Mouse (Mus musculus): ENCODE measurements at regions not wholly inside any gene's neighbourhood (a gene's known extent, or its start where the extent isn't known, plus 50 kb on each side); places are given as distances from the start of the nearest gene placed in this dataset.
A peak's percentile ranks its signal among the peaks of the same experiment; 100 is the strongest.

DNA sequence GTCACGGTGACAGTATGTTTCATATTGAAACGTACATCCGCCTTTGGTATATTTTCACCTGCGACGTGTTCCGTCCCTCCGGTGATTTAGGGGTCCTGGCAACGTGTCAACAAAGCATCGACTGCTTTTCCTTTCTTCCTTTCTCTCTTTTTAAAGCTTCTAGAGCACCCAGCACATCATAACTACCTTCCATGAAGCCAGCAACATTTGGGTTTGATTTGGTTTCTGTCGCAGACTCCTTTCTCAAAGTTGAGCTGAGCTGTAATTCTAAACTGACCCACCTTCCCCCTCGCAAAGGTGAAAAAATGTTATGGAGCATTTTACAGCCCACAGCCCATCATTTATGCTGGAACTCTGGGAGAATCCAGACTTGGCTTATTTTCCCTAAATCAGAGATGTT, 1605.4 kb upstream of the Gulo start:
- Histone ChIP-seq H3K9ac (replicated peaks; ENCODE audit: low read length, poor library complexity, severe bottlenecking) (no peak overlapping the region), H3K4me1 (ENCODE audit: insufficient read depth, low read length) (no peaks in the 10 kb centered on the region), H3K4me2 (ENCODE audit: low read depth, low read length, poor library complexity, severe bottlenecking) (no peak overlapping the region), H3K36me3 (ENCODE audit: insufficient read depth, low read length) (no peaks in the 10 kb centered on the region), H3K27me3 (ENCODE audit: insufficient read depth, low read length) (peaks cover 2% of the 10 kb centered on the region; the same call in 1 of the 2 replicates), H3K4me3 (ENCODE audit: low read depth, low read length) (no peak overlapping the region), H3K27ac (ENCODE audit: low read depth, low read length) (no peak overlapping the region), H3K9me3 (ENCODE audit: low read length) (no peaks in the 10 kb centered on the region)
- ATAC-seq (ENCODE audit: low FRiP score), result no peak
- no peak for DNase-seq (ENCODE audit: low spot score)
- WGBS, result 89% methylated on average over 11 of the region's 11 CpGs
- no peak for TF ChIP-seq CTCF (IDR thresholded peaks at IDR 0.05)

DNA sequence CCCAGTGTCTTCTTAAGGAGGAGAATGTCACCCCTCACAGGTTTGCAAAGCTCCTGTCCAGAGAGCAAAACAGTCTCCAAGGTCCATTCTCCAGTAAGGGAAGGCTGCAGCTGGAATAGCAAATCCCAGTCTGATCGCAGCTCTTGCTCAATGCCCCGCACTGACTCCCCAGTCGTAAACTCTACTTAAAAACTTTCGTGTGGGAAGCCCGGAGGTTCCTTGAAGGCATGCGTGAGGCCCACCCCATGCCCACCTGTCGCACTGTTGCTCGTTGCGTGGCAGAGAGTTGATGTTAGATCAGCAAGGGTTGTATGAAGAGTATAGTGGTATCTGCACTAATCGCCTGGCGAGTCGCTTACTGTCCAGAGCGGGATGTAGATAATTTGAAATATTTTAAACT, 1604.7 kb upstream of the Gulo start:
- ATAC-seq (ENCODE audit: low FRiP score), result no peak

DNA sequence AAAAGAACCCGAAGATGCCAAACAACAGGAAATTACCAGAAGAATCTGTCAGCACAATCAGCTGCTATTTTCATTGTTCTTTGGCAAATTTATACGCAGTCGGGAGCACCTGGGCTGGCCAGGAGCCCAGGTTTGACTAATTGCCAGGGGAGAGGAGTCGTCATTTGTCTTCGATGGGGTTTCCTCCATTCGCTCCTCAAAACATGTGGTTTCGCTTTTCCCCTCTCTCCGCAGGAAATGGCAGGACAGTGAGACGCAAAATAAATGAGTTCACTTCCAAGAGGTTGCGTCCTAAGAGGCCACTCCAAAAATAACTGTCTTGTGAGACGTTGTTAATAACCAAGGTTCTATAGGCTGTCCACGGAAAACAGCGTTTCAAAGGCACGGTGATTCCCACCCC, 1604.2 kb upstream of the Gulo start:
- Histone ChIP-seq H3K27ac (ENCODE audit: low read depth, low read length) (no peak overlapping the region), H3K4me2 (ENCODE audit: low read depth, low read length, poor library complexity, severe bottlenecking) (no peak overlapping the region), H3K9me3 (ENCODE audit: low read length) (no peaks in the 10 kb centered on the region), H3K27me3 (ENCODE audit: insufficient read depth, low read length) (peaks cover 2% of the 10 kb centered on the region; the same call in 1 of the 2 replicates), H3K36me3 (ENCODE audit: insufficient read depth, low read length) (no peaks in the 10 kb centered on the region), H3K4me1 (ENCODE audit: insufficient read depth, low read length) (no peaks in the 10 kb centered on the region; the same call in 1 of the 2 replicates), H3K9ac (replicated peaks; ENCODE audit: low read length, poor library complexity, severe bottlenecking) (no peak overlapping the region), H3K4me3 (ENCODE audit: low read depth, low read length) (no peak overlapping the region)
- no peak for ATAC-seq (ENCODE audit: low FRiP score)
- 63% methylated on average over 14 of the region's 14 CpGs for WGBS
- no peak for TF ChIP-seq CTCF (IDR thresholded peaks at IDR 0.05)
- DNase-seq (ENCODE audit: low spot score), result peak; percentile 13

More for the DNA sequence above, 1604.7 kb upstream of the Gulo start:
- H3K36me3 ChIP-seq (ENCODE audit: insufficient read depth, low read length), result no peaks in the 10 kb centered on the region
- no peak overlapping the region for H3K27ac ChIP-seq (ENCODE audit: low read depth, low read length)
- H3K4me3 ChIP-seq (ENCODE audit: low read depth, low read length), result no peak overlapping the region
- H3K27me3 ChIP-seq (ENCODE audit: insufficient read depth, low read length), result peaks cover 2% of the 10 kb centered on the region; the same call in 1 of the 2 replicates
- H3K4me2 ChIP-seq (ENCODE audit: low read depth, low read length, poor library complexity, severe bottlenecking), result no peak overlapping the region
- 84% methylated on average over 13 of the region's 13 CpGs for WGBS
- no peak for DNase-seq (ENCODE audit: low spot score)
- no peak overlapping the region for H3K9ac ChIP-seq (replicated peaks; ENCODE audit: low read length, poor library complexity, severe bottlenecking)
- no peaks in the 10 kb centered on the region for H3K9me3 ChIP-seq (ENCODE audit: low read length)
- no peaks in the 10 kb centered on the region for H3K4me1 ChIP-seq (ENCODE audit: insufficient read depth, low read length)
- no peak for TF ChIP-seq CTCF (IDR thresholded peaks at IDR 0.05)

DNA sequence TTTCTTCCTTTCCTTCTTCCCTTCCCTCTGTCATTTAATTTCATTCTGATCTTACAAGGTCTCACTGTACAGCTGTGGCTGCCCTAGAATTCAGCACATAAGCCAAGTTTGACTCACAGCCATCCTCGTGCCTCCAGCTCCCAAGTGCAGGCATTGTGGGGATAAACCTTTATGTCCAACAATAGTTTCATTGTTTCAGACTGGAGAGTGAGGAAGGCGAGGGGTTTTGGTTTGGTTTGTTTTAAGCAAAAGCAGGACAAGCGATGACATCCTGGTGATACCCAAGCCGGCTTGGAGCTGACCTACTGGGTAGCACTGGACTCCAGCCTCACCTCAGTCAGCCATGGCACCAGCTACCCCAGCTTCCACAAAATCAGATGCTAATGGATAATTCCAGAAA, 1603.5 kb upstream of the Gulo start:
- Histone ChIP-seq H3K27me3 (ENCODE audit: insufficient read depth, low read length) (peaks cover 2% of the 10 kb centered on the region; the same call in 1 of the 2 replicates), H3K36me3 (ENCODE audit: insufficient read depth, low read length) (no peaks in the 10 kb centered on the region), H3K27ac (ENCODE audit: low read depth, low read length) (no peak overlapping the region), H3K4me1 (ENCODE audit: insufficient read depth, low read length) (no peaks in the 10 kb centered on the region; the same call in 1 of the 2 replicates), H3K4me2 (ENCODE audit: low read depth, low read length, poor library complexity, severe bottlenecking) (no peak overlapping the region), H3K4me3 (ENCODE audit: low read depth, low read length) (no peak overlapping the region), H3K9me3 (ENCODE audit: low read length) (no peaks in the 10 kb centered on the region), H3K9ac (replicated peaks; ENCODE audit: low read length, poor library complexity, severe bottlenecking) (no peak overlapping the region)
- no peak for DNase-seq (ENCODE audit: low spot score)
- no peak for ATAC-seq (ENCODE audit: low FRiP score)
- no peak for TF ChIP-seq CTCF (IDR thresholded peaks at IDR 0.05)
- 54% methylated on average over 4 of the region's 4 CpGs for WGBS

DNA sequence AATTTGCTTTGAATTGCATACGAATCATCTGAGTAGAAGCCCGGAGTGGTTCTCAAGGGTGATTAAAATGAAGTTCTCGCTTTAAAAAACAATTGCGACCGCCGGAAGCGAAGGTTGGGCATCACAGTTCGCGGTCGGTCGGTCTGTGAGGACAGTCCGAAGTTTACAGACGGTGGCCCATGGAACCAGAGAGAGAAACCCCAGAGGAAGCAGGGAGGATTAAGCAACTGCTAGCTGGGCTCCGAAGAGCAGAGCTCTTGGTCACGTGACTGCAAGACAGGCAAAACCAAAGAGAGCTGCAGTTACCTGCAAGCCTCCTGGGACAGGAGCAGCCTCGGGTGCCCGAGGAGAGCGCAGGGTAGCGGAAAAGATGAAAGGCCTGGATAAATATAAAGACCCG, 1599.3 kb upstream of the Gulo start:
- H3K36me3 ChIP-seq (ENCODE audit: insufficient read depth, low read length), result no peaks in the 10 kb centered on the region
- 14% methylated on average over 20 of the region's 20 CpGs for WGBS
- peak overlapping the region; percentile 19; the same call in 1 of the 2 replicates for H3K4me3 ChIP-seq (ENCODE audit: low read depth, low read length)
- no peak for TF ChIP-seq CTCF (IDR thresholded peaks at IDR 0.05)
- DNase-seq (ENCODE audit: low spot score), result peak; percentile 14
- no peaks in the 10 kb centered on the region; the same call in 1 of the 2 replicates for H3K27me3 ChIP-seq (ENCODE audit: insufficient read depth, low read length)
- H3K9ac ChIP-seq (replicated peaks; ENCODE audit: low read length, poor library complexity, severe bottlenecking), result 0 out of 2 replicates have a peak overlapping the region, but pooled peaks have one; percentile 1
- ATAC-seq (ENCODE audit: low FRiP score), result no peak
- H3K4me2 ChIP-seq (ENCODE audit: low read depth, low read length, poor library complexity, severe bottlenecking), result peak overlapping the region; percentile 47
- H3K4me1 ChIP-seq (ENCODE audit: insufficient read depth, low read length), result no peaks in the 10 kb centered on the region; the same call in 1 of the 2 replicates
- H3K9me3 ChIP-seq (ENCODE audit: low read length), result no peaks in the 10 kb centered on the region
- H3K27ac ChIP-seq (ENCODE audit: low read depth, low read length), result no peak overlapping the region

DNA sequence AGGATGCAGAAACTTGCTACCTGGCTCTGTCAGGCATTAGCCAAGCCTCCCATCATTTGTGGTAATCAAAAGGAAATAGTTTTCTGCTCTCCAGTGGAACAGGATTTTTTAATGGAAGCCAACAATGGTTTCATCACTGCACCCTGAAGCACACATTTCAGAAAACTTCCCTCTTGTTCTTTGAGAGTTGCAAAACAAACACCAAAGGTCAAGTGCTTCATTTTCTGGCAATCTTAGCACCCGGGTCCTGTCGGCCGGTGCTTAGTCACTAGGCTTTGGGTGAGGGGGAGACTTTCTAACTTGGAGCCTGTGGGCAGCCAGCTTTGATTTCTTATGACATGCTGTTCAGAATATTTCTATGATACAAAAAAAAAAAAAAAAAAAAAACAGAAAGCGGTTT, 1594.0 kb upstream of the Gulo start:
- 87% methylated on average over 4 of the region's 4 CpGs for WGBS
- Histone ChIP-seq H3K36me3 (ENCODE audit: insufficient read depth, low read length) (no peaks in the 10 kb centered on the region), H3K9me3 (ENCODE audit: low read length) (no peaks in the 10 kb centered on the region), H3K9ac (replicated peaks; ENCODE audit: low read length, poor library complexity, severe bottlenecking) (no peak overlapping the region), H3K27ac (ENCODE audit: low read depth, low read length) (no peak overlapping the region), H3K4me2 (ENCODE audit: low read depth, low read length, poor library complexity, severe bottlenecking) (no peak overlapping the region), H3K27me3 (ENCODE audit: insufficient read depth, low read length) (0 out of 2 replicates have a peak, but pooled peaks cover 3% of the 10 kb centered on the region), H3K4me1 (ENCODE audit: insufficient read depth, low read length) (no peaks in the 10 kb centered on the region), H3K4me3 (ENCODE audit: low read depth, low read length) (no peak overlapping the region)
- no peak for TF ChIP-seq CTCF (IDR thresholded peaks at IDR 0.05)
- DNase-seq (ENCODE audit: low spot score) (no peak), ATAC-seq (ENCODE audit: low FRiP score) (no peak)

Data from midbrain, postnatal 0 days (tissue).